Mouse (Mus musculus) erythroblast, adult 5-6 weeks (primary cell): ENCODE data around the gene Zfp628. TPM values are rescaled to one million over a fixed set of nuclear protein-coding genes. Genes with fewer than 3 reads are reported as not detected.

Source experiments
- ATAC-seq: replicated peaks from 2 replicates; pipeline ENCODE4 v1.8.0; 2016; ENCODE audit warnings: moderate number of reproducible peaks, mild to moderate bottlenecking, moderate TSS enrichment, inconsistent platforms; ENCODE audit not compliant: poor library complexity, low FRiP score, severe bottlenecking
- total RNA-seq, 2 experiments: library from RNA; stranded (forward) in 1 of 2; stranded (reverse) in 1 of 2; fragments of 150-400 nt in 1 of 2; fragments of 200-764, 138-1000 nt in 1 of 2; gene quantifications; 2 replicates each; pipeline versions ENCODE4 v1.2.3 to v1.2.4; 2015 to 2017; ENCODE audit warnings: low replicate concordance in 2 of 2

The Zfp628 gene
- total RNA-seq, 2 experiments from 2014 or later: 1.5 to 1.7 TPM

- ATAC-seq: no peak
These were observed 19.3 kb downstream of the Zfp628 start for GRCm38 (mm10) chr7:4934160-4934914.

- no peak for ATAC-seq
These were observed 21.8 kb downstream of the Zfp628 start for GRCm38 (mm10) chr7:4936832-4937231.

- no peak for ATAC-seq
These were observed 22.4 kb downstream of the Zfp628 start for GRCm38 (mm10) chr7:4937392-4937791.

GRCm38 (mm10) chr7:4938456-4938855 lies 23.4 kb downstream of the Zfp628 start:
- ATAC-seq: peak; percentile 77

- ATAC-seq: peak; percentile 53; the same call in 1 of the 2 replicates
These were observed 25.1 kb downstream of the Zfp628 start for GRCm38 (mm10) chr7:4940068-4940479.

- ATAC-seq: no peak
These were observed 27.7 kb downstream of the Zfp628 start for GRCm38 (mm10) chr7:4942673-4943072.

- ATAC-seq: peak; percentile 82
These were observed 28.3 kb downstream of the Zfp628 start for GRCm38 (mm10) chr7:4943223-4943815.

GRCm38 (mm10) chr7:4947855-4948254 lies 32.8 kb downstream of the Zfp628 start:
- no peak for ATAC-seq

GRCm38 (mm10) chr7:4948386-4948785 lies 33.4 kb downstream of the Zfp628 start:
- no peak for ATAC-seq

GRCm38 (mm10) chr7:4950561-4951342 lies 35.7 kb downstream of the Zfp628 start:
- no peak for ATAC-seq

- ATAC-seq: no peak
These were observed 38.9 kb downstream of the Zfp628 start for GRCm38 (mm10) chr7:4953815-4954445.

GRCm38 (mm10) chr7:4957361-4957760 lies 42.3 kb downstream of the Zfp628 start:
- no peak for ATAC-seq

GRCm38 (mm10) chr7:4963527-4963926 lies 48.5 kb downstream of the Zfp628 start:
- ATAC-seq: 0 out of 2 replicates have a peak, but pooled peaks have one; percentile 18

GRCm38 (mm10) chr7:4964272-4964671 lies 49.3 kb downstream of the Zfp628 start, which contains the start of gene Sbk2:
Sbk2 (minus strand) TSS chr7:4964406.
- ATAC-seq: 0 out of 2 replicates have a peak, but pooled peaks have one; percentile 5

- no peak for ATAC-seq
These were observed 50.0 kb downstream of the Zfp628 start for GRCm38 (mm10) chr7:4964988-4965387.

- no peak for ATAC-seq
These were observed 56.1 kb downstream of the Zfp628 start, which contains the start of gene Sbk3 for GRCm38 (mm10) chr7:4971068-4971467. Sbk3 (minus strand) TSS chr7:4971168.
